Mouse (Mus musculus): ENCODE measurements at regions not wholly inside any gene's neighbourhood (a gene's known extent, or its start where the extent isn't known, plus 50 kb on each side); places are given as distances from the start of the nearest gene placed in this dataset.

DNA sequence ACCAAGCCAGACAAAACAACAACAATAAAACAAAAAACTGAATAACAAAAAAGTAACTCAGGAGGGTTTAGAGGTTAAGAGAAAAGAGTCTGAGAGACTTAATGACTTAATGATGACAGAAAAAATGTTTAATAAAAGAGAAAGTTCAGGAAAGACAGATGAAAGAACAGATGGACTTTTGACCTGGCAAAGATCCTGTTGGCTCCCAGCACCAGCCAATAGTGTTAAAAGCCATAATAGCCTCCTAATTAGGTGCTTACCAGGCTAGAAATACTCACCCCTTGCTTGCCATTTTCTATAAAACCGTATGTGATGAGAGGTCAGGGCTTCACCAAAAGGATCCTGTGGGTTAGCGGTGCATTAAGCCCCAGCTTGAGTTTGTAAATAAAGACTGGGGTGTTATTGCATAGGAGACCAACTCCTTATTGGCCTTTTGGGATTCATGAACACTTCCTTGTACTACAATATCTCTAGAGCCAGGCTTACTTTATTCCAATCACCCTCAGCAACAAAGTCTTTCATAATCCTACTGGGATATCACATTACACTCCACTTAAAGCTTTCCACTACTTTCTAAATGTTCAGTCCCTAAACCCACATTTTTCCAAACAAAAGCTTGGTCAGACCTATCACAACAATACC lies 282.1 kb upstream of the Rasa1 start:
- Histone ChIP-seq H3K4me3 (ENCODE audit: low read depth, low read length) (no peak overlapping the region), H3K4me1 (ENCODE audit: insufficient read depth, low read depth, low read length) (no peaks in the 10 kb centered on the region), H3K27ac (ENCODE audit: low read length) (no peak overlapping the region), H3K9ac (replicated peaks; ENCODE audit: low read depth) (no peak overlapping the region), H3K27me3 (replicated peaks; ENCODE audit: insufficient read depth, low read length) (no peaks in the 10 kb centered on the region), H3K4me2 (replicated peaks; ENCODE audit: low read depth, low read length) (no peak overlapping the region), H3K9me3 (ENCODE audit: low read length) (no peaks in the 10 kb centered on the region), H3K36me3 (ENCODE audit: insufficient read depth, low read length) (no peaks in the 10 kb centered on the region)
- TF ChIP-seq CTCF (IDR thresholded peaks at IDR 0.05), result no peak
- no peak for TF ChIP-seq EP300 (IDR thresholded peaks at IDR 0.05)
- WGBS, result 59% methylated on average over 2 of the region's 2 CpGs
- ATAC-seq (no peak), DNase-seq (ENCODE audit: low spot score) (no peak)

GRCm38 (mm10) chr13:85557821-85558220 lies 268.9 kb upstream of the Rasa1 start:
- Histone ChIP-seq H3K9ac (replicated peaks; ENCODE audit: low read depth) (no peak overlapping the region), H3K9me3 (ENCODE audit: low read length) (no peaks in the 10 kb centered on the region), H3K4me2 (replicated peaks; ENCODE audit: low read depth, low read length) (no peak overlapping the region), H3K27ac (ENCODE audit: low read length) (no peak overlapping the region), H3K27me3 (replicated peaks; ENCODE audit: insufficient read depth, low read length) (no peaks in the 10 kb centered on the region), H3K4me1 (ENCODE audit: insufficient read depth, low read depth, low read length) (no peaks in the 10 kb centered on the region), H3K36me3 (ENCODE audit: insufficient read depth, low read length) (no peaks in the 10 kb centered on the region), H3K4me3 (ENCODE audit: low read depth, low read length) (no peak overlapping the region)
- DNase-seq (ENCODE audit: low spot score), result no peak
- no peak for ATAC-seq
- TF ChIP-seq EP300 (IDR thresholded peaks at IDR 0.05) (no peak), CTCF (IDR thresholded peaks at IDR 0.05) (no peak)
- WGBS, result 64% methylated on average over 2 of the region's 2 CpGs

DNA sequence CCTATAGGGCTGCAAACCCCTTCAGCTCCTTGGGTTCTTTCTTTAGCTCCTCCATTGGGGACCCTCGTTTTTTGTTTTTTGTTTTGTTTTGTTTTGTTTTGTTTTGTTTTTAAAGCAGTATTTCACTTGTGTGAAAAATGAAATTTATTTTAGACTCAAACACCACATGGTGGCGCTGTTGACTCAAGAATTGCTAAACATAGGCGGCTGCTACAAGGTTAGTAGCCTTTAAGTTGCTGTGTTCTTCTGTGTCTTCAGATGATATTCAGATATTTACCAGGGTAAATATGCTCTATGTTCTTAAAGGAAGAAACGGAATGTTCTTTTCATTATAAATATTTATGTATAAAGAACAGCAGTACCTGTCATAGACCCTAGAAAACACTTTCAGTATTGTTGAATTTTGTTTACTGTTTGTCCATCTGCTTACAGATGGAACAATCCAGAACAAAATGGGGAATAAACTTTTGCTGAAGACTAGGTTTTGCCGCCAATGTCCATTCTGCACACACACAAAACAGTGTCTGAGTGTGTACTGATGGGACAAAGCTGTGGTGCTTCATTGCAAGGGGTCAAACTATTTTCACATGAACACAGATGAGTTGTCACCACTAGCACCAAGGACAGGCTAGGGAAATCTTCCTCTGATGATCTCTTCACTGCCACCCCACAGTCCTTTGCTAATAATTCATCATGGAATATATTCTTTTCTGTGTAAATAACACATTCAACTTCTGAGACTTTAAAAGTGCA lies 267.3 kb upstream of the Rasa1 start:
- no peak overlapping the region for H3K27ac ChIP-seq (ENCODE audit: low read length)
- no peaks in the 10 kb centered on the region for H3K36me3 ChIP-seq (ENCODE audit: insufficient read depth, low read length)
- ATAC-seq (peak; percentile 78), DNase-seq (ENCODE audit: low spot score) (peak; percentile 71)
- H3K4me1 ChIP-seq (ENCODE audit: insufficient read depth, low read depth, low read length), result no peaks in the 10 kb centered on the region
- no peak overlapping the region for H3K4me2 ChIP-seq (replicated peaks; ENCODE audit: low read depth, low read length)
- H3K4me3 ChIP-seq (ENCODE audit: low read depth, low read length), result no peak overlapping the region
- no peaks in the 10 kb centered on the region for H3K27me3 ChIP-seq (replicated peaks; ENCODE audit: insufficient read depth, low read length)
- H3K9me3 ChIP-seq (ENCODE audit: low read length), result no peaks in the 10 kb centered on the region
- WGBS, result 5% methylated on average over 5 of the region's 5 CpGs
- TF ChIP-seq CTCF (IDR thresholded peaks at IDR 0.05) (peak; percentile 63), EP300 (IDR thresholded peaks at IDR 0.05) (peak; percentile 93)
- H3K9ac ChIP-seq (replicated peaks; ENCODE audit: low read depth), result no peak overlapping the region

DNA sequence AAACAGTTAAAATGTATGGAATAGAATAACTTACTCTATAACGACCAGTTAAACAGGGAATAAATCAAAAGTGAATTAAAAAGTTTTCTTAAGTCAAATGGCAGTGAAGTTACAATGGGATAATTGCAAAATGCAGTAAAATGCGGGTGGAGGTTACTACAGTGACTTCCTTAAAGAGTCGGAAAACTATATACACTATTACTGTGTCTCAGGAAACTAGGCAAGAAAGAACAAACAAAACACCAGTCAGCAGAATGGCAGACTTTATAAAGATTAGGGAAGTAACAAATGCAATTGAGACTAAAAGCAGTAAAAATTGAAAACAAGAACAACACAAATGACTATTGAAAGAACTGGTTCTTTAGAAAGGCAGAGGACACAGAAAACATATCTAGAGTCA lies 264.1 kb upstream of the Rasa1 start:
- DNase-seq (ENCODE audit: low spot score), result no peak
- Histone ChIP-seq H3K4me2 (replicated peaks; ENCODE audit: low read depth, low read length) (no peak overlapping the region), H3K9me3 (ENCODE audit: low read length) (no peaks in the 10 kb centered on the region), H3K36me3 (ENCODE audit: insufficient read depth, low read length) (no peaks in the 10 kb centered on the region), H3K9ac (replicated peaks; ENCODE audit: low read depth) (no peak overlapping the region), H3K27ac (ENCODE audit: low read length) (no peak overlapping the region), H3K4me1 (ENCODE audit: insufficient read depth, low read depth, low read length) (no peaks in the 10 kb centered on the region), H3K4me3 (ENCODE audit: low read depth, low read length) (no peak overlapping the region), H3K27me3 (replicated peaks; ENCODE audit: insufficient read depth, low read length) (no peaks in the 10 kb centered on the region)
- TF ChIP-seq EP300 (IDR thresholded peaks at IDR 0.05), result no peak
- TF ChIP-seq CTCF (IDR thresholded peaks at IDR 0.05), result no peak
- 62% methylated on average over 3 of the region's 3 CpGs for WGBS
- no peak for ATAC-seq

DNA sequence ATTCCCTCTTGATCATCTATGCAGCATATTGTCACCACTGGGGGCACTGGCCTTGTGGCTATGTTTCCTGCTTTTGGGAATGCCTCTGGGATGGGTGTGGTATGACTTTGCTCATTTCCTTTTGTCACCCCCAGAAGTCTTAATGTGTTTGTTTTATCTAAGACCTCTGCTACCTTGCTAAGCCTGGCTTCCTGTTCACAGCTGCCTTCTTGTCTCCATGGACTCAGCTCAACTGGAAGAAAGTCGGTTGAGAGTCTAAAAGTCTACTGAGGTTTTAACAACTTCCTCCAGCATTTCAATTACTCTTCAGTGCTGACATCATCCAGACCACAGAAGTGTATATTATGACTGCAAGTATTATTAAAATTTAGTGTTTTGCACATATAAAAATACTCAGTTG lies 220.7 kb upstream of the Rasa1 start:
- Histone ChIP-seq H3K36me3 (ENCODE audit: insufficient read depth, low read length) (no peaks in the 10 kb centered on the region), H3K27ac (ENCODE audit: low read length) (no peak overlapping the region), H3K9ac (replicated peaks; ENCODE audit: low read depth) (no peak overlapping the region), H3K4me3 (ENCODE audit: low read depth, low read length) (no peak overlapping the region), H3K9me3 (ENCODE audit: low read length) (no peaks in the 10 kb centered on the region), H3K27me3 (replicated peaks; ENCODE audit: insufficient read depth, low read length) (no peaks in the 10 kb centered on the region), H3K4me2 (replicated peaks; ENCODE audit: low read depth, low read length) (no peak overlapping the region), H3K4me1 (ENCODE audit: insufficient read depth, low read depth, low read length) (no peaks in the 10 kb centered on the region)
- WGBS, result 32% methylated on average over 1 of the region's 1 CpGs
- no peak for TF ChIP-seq EP300 (IDR thresholded peaks at IDR 0.05)
- peak; percentile 16; the same call in 1 of the 2 replicates for TF ChIP-seq CTCF (IDR thresholded peaks at IDR 0.05)
- no peak for DNase-seq (ENCODE audit: low spot score)
- no peak for ATAC-seq

- no peaks in the 10 kb centered on the region for H3K4me1 ChIP-seq (ENCODE audit: insufficient read depth, low read depth, low read length)
- no peaks in the 10 kb centered on the region for H3K9me3 ChIP-seq (ENCODE audit: low read length)
- WGBS, result 85% methylated on average over 1 of the region's 1 CpGs
- no peak for TF ChIP-seq CTCF (IDR thresholded peaks at IDR 0.05)
- no peak for TF ChIP-seq EP300 (IDR thresholded peaks at IDR 0.05)
- H3K27ac ChIP-seq (ENCODE audit: low read length), result no peak overlapping the region
- no peak overlapping the region for H3K4me3 ChIP-seq (ENCODE audit: low read depth, low read length)
- no peak for ATAC-seq
- H3K9ac ChIP-seq (replicated peaks; ENCODE audit: low read depth), result no peak overlapping the region
- H3K27me3 ChIP-seq (replicated peaks; ENCODE audit: insufficient read depth, low read length), result no peaks in the 10 kb centered on the region
- DNase-seq (ENCODE audit: low spot score), result no peak
- no peaks in the 10 kb centered on the region for H3K36me3 ChIP-seq (ENCODE audit: insufficient read depth, low read length)
- H3K4me2 ChIP-seq (replicated peaks; ENCODE audit: low read depth, low read length), result no peak overlapping the region
These were observed 219.6 kb upstream of the Rasa1 start for GRCm38 (mm10) chr13:85508552-85508951.
